Mouse (Mus musculus): ENCODE measurements around the gene Palm2. TPM values are rescaled to one million over a fixed set of nuclear protein-coding genes. Genes with fewer than 3 reads are reported as not detected.

Gene Palm2
- polyA plus RNA-seq, 1 experiment, result 0.95 TPM

DNA sequence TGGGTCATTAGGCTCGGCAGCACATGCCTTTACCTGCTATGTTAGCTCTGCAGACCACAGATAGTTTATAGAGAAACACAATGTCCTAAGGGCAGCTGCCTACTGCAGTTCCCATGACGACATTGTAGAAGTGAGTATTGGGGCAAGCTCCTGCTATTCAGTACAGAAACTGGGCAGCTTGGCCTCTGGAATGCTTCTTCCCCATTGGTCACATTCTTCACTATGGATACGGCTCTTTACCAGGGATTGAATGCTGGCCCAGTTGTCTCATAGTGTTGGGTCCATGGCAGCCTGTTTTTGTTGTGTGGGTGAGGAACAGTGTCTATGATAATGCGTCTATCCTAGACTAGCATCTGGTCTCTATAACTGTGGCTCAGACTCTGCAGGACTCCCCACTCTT lies 2.2 kb downstream of the Palm2 start:
- H3K4me3 ChIP-seq (ENCODE audit: insufficient read depth, low read length), result no peak overlapping the region
- H3K4me1 ChIP-seq (ENCODE audit: control insufficient read depth, insufficient read depth, low read length), result no peaks in the 10 kb centered on the region
- TF ChIP-seq CTCF (IDR thresholded peaks at IDR 0.05; ENCODE audit: low read depth, low read length), result no peak
- no peak for TF ChIP-seq POLR2A (IDR thresholded peaks at IDR 0.05; ENCODE audit: borderline replicate concordance, low read depth, low read length)
- no peak overlapping the region for H3K27ac ChIP-seq (ENCODE audit: insufficient read depth, low read depth, low read length)

DNA sequence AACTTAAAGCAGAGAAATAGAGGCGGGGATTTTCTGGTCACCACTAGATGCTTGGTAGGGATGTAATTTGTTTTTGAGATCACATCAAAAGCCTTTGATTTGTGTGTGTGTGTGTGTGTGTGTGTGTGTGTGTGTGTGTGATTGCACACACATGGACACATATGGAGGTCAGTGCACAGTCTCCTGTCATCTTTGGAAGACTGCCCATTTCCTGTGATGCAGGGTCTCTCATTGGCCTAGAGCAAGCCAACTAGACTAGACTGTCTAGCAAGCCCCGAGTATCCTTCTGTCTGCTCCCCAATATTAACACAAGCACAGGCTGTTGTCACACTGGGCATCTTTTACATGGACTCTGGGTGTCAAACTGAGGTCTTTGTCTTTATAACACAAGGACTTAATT lies 12.0 kb downstream of the Palm2 start:
- no peak overlapping the region for H3K27ac ChIP-seq (ENCODE audit: insufficient read depth, low read depth, low read length)
- TF ChIP-seq CTCF (IDR thresholded peaks at IDR 0.05; ENCODE audit: low read depth, low read length), result no peak
- no peak for TF ChIP-seq POLR2A (IDR thresholded peaks at IDR 0.05; ENCODE audit: borderline replicate concordance, low read depth, low read length)
- H3K4me3 ChIP-seq (ENCODE audit: insufficient read depth, low read length), result no peak overlapping the region
- no peaks in the 10 kb centered on the region for H3K4me1 ChIP-seq (ENCODE audit: control insufficient read depth, insufficient read depth, low read length)

DNA sequence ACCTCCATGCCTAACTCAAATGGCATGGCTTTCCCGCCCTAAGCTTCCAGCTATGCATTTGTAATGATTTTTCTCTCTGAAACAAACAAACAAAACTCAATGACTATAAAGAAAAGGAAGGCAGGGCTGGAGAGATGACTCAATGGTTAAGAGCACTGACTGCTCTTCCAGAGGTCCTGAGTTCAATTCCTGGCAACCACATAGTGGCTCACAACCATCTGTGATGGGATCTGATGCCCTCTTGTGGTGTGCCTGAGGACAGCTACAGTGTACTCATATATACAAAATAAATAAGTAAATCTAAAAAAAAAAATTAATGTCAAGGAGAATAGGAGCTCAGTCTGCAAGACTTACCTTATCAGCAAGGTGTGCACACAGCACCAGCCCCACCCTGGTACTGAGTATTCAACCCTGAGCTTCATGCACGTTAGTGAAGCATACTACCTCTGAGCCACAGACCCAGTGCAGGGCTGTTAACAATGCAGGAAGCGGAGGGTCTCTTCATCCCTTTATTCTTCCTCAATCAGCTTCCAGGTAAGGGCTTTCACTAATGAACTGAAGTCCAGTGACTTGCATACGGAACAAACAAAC lies 12.9 kb downstream of the Palm2 start:
- Histone ChIP-seq H3K4me1 (ENCODE audit: control insufficient read depth, insufficient read depth, low read length) (no peaks in the 10 kb centered on the region), H3K27ac (ENCODE audit: insufficient read depth, low read depth, low read length) (no peak overlapping the region), H3K4me3 (ENCODE audit: insufficient read depth, low read length) (no peak overlapping the region)
- no peak for TF ChIP-seq POLR2A (IDR thresholded peaks at IDR 0.05; ENCODE audit: borderline replicate concordance, low read depth, low read length)
- no peak for TF ChIP-seq CTCF (IDR thresholded peaks at IDR 0.05; ENCODE audit: low read depth, low read length)

DNA sequence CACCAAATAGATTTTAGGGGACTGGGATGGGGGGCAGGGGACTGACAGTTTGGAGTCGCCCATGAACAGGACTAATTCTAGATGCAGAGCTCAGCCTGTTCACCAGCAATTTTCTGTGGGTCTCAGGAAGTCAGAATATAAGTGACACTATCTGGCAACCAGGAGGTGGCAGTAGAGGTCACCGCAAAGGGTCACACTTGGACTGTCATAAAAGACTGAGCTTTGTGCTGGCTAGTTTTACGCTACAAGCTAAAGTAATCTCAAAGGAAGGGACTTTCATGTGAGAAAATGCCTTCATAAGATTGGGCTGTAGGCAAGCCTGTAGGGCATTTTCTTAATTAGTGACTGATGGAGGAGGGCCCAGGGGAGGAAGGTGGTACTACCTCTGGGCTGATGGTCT lies 17.8 kb downstream of the Palm2 start:
- TF ChIP-seq CTCF (IDR thresholded peaks at IDR 0.05; ENCODE audit: low read depth, low read length) (no peak), POLR2A (IDR thresholded peaks at IDR 0.05; ENCODE audit: borderline replicate concordance, low read depth, low read length) (no peak)
- H3K27ac ChIP-seq (ENCODE audit: insufficient read depth, low read depth, low read length), result no peak overlapping the region

DNA sequence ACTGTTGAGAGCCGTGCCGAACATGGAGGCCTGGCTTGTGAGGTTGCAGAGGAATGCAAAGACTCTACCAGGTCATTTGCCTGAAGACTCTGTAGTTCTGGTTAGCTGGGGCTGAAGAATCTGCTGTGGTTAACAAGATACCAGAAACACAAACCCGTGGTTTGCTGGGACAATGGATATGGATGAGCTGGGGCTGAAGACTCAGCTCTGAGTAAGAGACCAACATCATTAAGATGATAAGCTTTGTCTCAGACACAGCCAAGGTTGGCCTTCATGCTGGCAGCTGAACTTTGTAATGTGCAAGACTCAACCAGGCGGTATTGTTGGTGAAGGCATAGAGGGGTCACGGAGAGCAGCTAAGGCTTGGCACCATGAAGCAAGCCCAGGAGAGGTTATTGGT lies 18.6 kb downstream of the Palm2 start:
- Histone ChIP-seq H3K4me1 (ENCODE audit: control insufficient read depth, insufficient read depth, low read length) (no peaks in the 10 kb centered on the region), H3K27ac (ENCODE audit: insufficient read depth, low read depth, low read length) (no peak overlapping the region), H3K4me3 (ENCODE audit: insufficient read depth, low read length) (no peak overlapping the region)
- TF ChIP-seq CTCF (IDR thresholded peaks at IDR 0.05; ENCODE audit: low read depth, low read length), result no peak
- no peak for TF ChIP-seq POLR2A (IDR thresholded peaks at IDR 0.05; ENCODE audit: borderline replicate concordance, low read depth, low read length)

More for the DNA sequence above, 17.8 kb downstream of the Palm2 start:
- no peak overlapping the region for H3K4me3 ChIP-seq (ENCODE audit: insufficient read depth, low read length)
- H3K4me1 ChIP-seq (ENCODE audit: control insufficient read depth, insufficient read depth, low read length), result no peaks in the 10 kb centered on the region

DNA sequence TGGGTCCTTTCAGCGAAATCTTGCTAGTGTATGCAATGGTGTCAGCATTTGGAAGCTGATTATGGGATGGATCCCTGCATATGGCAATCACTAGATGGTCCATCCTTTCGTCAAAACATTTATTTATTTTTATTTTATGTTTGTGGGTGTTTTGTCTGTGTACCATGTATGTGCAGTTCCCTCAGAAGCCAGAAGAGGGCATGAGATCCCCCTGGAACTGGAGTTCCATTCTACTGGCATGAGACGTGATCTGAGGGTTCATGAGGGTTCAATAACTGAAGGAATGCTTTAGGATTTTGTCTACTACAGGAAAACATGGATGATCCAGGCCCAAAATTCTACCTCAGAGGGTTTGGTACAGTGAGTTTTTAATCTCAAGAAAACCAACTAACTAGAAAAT lies 28.3 kb downstream of the Palm2 start:
- no peak for TF ChIP-seq POLR2A (IDR thresholded peaks at IDR 0.05; ENCODE audit: borderline replicate concordance, low read depth, low read length)
- no peak for TF ChIP-seq CTCF (IDR thresholded peaks at IDR 0.05; ENCODE audit: low read depth, low read length)
- no peak overlapping the region for H3K27ac ChIP-seq (ENCODE audit: insufficient read depth, low read depth, low read length)

DNA sequence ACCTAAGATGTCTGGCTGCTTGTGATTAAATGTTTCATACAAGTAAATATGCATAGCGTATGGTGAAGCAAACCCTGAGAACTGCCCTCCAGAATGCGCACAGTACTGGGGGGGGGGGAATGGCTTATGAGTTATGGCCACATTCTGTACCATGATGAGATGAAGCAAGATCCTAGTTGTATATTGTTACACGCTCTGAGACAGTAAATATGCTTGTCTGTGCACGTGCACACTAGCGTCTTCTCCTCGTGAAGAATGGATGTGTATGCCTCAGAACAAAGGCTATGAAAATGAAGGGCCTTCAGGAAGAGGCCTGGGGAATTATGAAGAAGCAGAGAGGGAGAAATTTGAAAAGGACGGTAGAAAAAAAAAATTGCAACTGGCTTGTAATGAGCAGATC lies 48.4 kb downstream of the Palm2 start:
- TF ChIP-seq CTCF (IDR thresholded peaks at IDR 0.05; ENCODE audit: low read depth, low read length) (no peak), POLR2A (IDR thresholded peaks at IDR 0.05; ENCODE audit: borderline replicate concordance, low read depth, low read length) (no peak)
- Histone ChIP-seq H3K4me3 (ENCODE audit: insufficient read depth, low read length) (no peak overlapping the region), H3K4me1 (ENCODE audit: control insufficient read depth, insufficient read depth, low read length) (no peaks in the 10 kb centered on the region), H3K27ac (ENCODE audit: insufficient read depth, low read depth, low read length) (no peak overlapping the region)

More for the DNA sequence above, 28.3 kb downstream of the Palm2 start:
- Histone ChIP-seq H3K4me1 (ENCODE audit: control insufficient read depth, insufficient read depth, low read length) (no peaks in the 10 kb centered on the region), H3K4me3 (ENCODE audit: insufficient read depth, low read length) (no peak overlapping the region)

DNA sequence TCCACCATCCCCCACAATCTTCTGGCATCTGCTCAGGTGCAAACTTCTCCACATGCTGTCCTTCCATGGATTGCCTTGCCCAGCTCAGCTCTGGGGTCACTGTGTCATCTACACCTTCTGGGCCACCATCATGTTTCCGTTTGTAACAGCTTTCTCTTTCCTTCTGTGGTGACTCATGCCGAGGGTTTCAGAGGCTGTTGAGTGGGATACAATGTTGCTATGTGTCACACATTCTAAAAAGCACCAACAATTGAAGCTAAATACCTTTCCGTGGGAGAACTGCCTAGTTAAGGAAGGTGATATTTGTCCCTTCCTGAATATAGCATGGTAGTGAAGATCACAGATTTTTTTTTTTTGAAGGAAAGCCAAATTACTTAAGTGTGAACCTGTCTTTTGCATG lies 52.3 kb downstream of the Palm2 start:
- Histone ChIP-seq H3K4me1 (ENCODE audit: control insufficient read depth, insufficient read depth, low read length) (no peaks in the 10 kb centered on the region), H3K4me3 (ENCODE audit: insufficient read depth, low read length) (no peak overlapping the region), H3K27ac (ENCODE audit: insufficient read depth, low read depth, low read length) (no peak overlapping the region)
- no peak for TF ChIP-seq POLR2A (IDR thresholded peaks at IDR 0.05; ENCODE audit: borderline replicate concordance, low read depth, low read length)
- no peak for TF ChIP-seq CTCF (IDR thresholded peaks at IDR 0.05; ENCODE audit: low read depth, low read length)

DNA sequence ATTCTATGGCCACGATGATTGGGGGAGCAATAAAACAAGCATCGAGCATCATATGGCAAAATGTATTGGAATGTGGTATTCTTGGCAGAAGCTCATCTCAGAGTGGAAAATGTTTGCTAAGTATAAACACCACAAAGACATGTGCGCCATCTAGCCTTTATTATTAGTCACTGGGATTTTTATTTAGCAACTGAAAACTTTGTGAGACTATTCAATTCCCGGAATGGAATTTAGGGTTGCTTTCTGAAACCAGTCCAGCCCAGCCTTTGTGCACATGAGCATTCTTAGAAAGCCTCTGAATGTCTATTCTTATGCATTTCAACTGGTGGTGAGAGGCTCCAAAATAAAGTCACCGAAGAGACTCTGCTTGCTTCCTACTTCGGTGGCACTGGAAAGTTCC lies 55.8 kb downstream of the Palm2 start:
- Histone ChIP-seq H3K4me3 (ENCODE audit: insufficient read depth, low read length) (no peak overlapping the region), H3K4me1 (ENCODE audit: control insufficient read depth, insufficient read depth, low read length) (no peaks in the 10 kb centered on the region), H3K27ac (ENCODE audit: insufficient read depth, low read depth, low read length) (no peak overlapping the region)
- no peak for TF ChIP-seq POLR2A (IDR thresholded peaks at IDR 0.05; ENCODE audit: borderline replicate concordance, low read depth, low read length)

DNA sequence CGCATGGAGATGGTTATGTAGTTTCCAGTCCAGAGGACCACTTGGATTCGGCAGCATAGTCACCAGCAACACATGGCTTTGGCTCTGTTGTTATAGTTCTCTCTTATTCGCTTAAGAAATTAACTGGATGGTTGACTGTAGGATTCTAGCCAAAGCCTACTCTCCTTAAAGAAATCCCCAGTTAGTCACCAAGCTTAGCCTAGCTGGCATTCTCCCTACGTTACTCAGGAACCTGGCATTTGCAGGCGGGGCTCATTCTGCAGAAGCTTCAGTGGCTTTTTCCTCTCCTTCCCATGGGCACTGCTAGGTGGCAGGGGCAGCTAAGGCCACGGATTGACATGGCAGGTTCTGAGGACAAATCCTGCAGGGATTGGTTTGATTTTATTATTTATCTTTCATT lies 70.7 kb downstream of the Palm2 start:
- Histone ChIP-seq H3K27ac (ENCODE audit: insufficient read depth, low read depth, low read length) (no peak overlapping the region), H3K4me3 (ENCODE audit: insufficient read depth, low read length) (no peak overlapping the region), H3K4me1 (ENCODE audit: control insufficient read depth, insufficient read depth, low read length) (no peaks in the 10 kb centered on the region)
- TF ChIP-seq POLR2A (IDR thresholded peaks at IDR 0.05; ENCODE audit: borderline replicate concordance, low read depth, low read length) (no peak), CTCF (IDR thresholded peaks at IDR 0.05; ENCODE audit: low read depth, low read length) (no peak)

DNA sequence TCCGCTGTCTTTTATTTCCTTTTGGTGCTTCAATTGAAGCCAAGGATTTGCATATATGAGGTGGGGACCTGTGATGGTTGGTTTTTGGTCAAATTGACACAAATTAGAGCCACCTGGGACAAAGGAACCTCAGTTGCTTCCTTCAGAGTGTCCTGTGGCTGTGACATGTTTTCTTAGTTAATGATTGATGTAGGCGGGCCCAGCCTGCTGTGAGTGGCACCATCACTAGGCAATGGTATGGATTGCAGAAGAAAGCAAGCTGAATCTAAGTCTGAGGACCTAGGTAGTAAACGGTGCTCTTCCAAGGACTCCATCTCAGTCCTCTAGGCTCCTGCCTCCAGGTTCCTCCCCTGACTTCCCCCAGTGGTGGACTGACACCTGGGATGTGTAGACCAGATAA lies 76.5 kb downstream of the Palm2 start:
- TF ChIP-seq CTCF (IDR thresholded peaks at IDR 0.05; ENCODE audit: low read depth, low read length) (no peak), POLR2A (IDR thresholded peaks at IDR 0.05; ENCODE audit: borderline replicate concordance, low read depth, low read length) (no peak)
- no peak overlapping the region for H3K4me3 ChIP-seq (ENCODE audit: insufficient read depth, low read length)
- no peaks in the 10 kb centered on the region for H3K4me1 ChIP-seq (ENCODE audit: control insufficient read depth, insufficient read depth, low read length)
- no peak overlapping the region for H3K27ac ChIP-seq (ENCODE audit: insufficient read depth, low read depth, low read length)
